In genomic region chr11:83439426-83440060, GRCm38 (mm10) we compare ENCODE assay signal across 9 mouse cellular contexts. TPM values are rescaled to one million over a fixed set of nuclear protein-coding genes. Genes with fewer than 3 reads are reported as not detected.
DNase-seq lines count a peak whose midpoint lies in the region; ATAC-seq and TF ChIP-seq lines count a peak whose summit lies in the region.
"Had no signal": no experiment of that assay in that cellular context is flagged by ENCODE, and none has a peak within 500 bp of the region (broad histone marks: within the 10 kb centered on the region; RNA-seq: fewer than 3 reads in every experiment).

No protein-coding gene starts in this region.

- H3K9ac ChIP-seq in kidney, embryonic 15.5 days: no peak overlapping the region
- H3K9ac ChIP-seq in embryonic facial prominence, embryonic 11.5 days (replicated peaks; ENCODE audit: low read length): no peak overlapping the region
- H3K9ac ChIP-seq in intestine, embryonic 16.5 days (ENCODE audit: low read depth, low read length): peak overlapping the region; percentile 77
- H3K9ac ChIP-seq in midbrain, postnatal 0 days (replicated peaks; ENCODE audit: low read length, poor library complexity, severe bottlenecking): peak overlapping the region; percentile 55; the same call in 1 of the 2 replicates

- no peak for DNase-seq in kidney, adult 9 months
- DNase-seq in embryonic facial prominence, embryonic 11.5 days (ENCODE audit: low spot score): no peak
- DNase-seq in midbrain, postnatal 0 days (ENCODE audit: low spot score): no peak
- no peak for DNase-seq in layer of hippocampus, adult 2 months (ENCODE audit: low spot score in 2 of 2)
- DNase-seq in adrenal gland, adult 8-10 months: no peak
- no peak for DNase-seq in left cerebral cortex, adult 18-20 months (ENCODE audit: low spot score in 2 of 2)

- H3K4me3 ChIP-seq in kidney, embryonic 15.5 days (replicated peaks): peak overlapping the region; percentile 66
- H3K4me3 ChIP-seq in embryonic facial prominence, embryonic 11.5 days (ENCODE audit: low read depth, low read length): peak overlapping the region; percentile 52; the same call in 1 of the 2 replicates
- H3K4me3 ChIP-seq in intestine, embryonic 16.5 days (ENCODE audit: low read length): peak overlapping the region; percentile 69
- peak overlapping the region; percentile 56 for H3K4me3 ChIP-seq in midbrain, postnatal 0 days (ENCODE audit: low read depth, low read length)
- H3K4me3 ChIP-seq in layer of hippocampus, adult 2 months: no peak overlapping the region

- peaks cover 14% of the 10 kb centered on the region for H3K4me1 ChIP-seq in kidney, embryonic 15.5 days
- no peaks in the 10 kb centered on the region for H3K4me1 ChIP-seq in embryonic facial prominence, embryonic 11.5 days (ENCODE audit: control insufficient read depth, insufficient read depth, low read length)
- peaks cover 11% of the 10 kb centered on the region for H3K4me1 ChIP-seq in intestine, embryonic 16.5 days (ENCODE audit: control insufficient read depth, insufficient read depth, low read length)
- H3K4me1 ChIP-seq in midbrain, postnatal 0 days (ENCODE audit: insufficient read depth, low read length): no peaks in the 10 kb centered on the region

- 30% methylated on average over 11 of the region's 11 CpGs for WGBS in kidney, embryonic 15.5 days
- 32% methylated on average over 11 of the region's 11 CpGs for WGBS in embryonic facial prominence, embryonic 11.5 days
- WGBS in intestine, embryonic 16.5 days: 27% methylated on average over 11 of the region's 11 CpGs
- WGBS in midbrain, postnatal 0 days: 36% methylated on average over 11 of the region's 11 CpGs

- no peaks in the 10 kb centered on the region for H3K36me3 ChIP-seq in kidney, embryonic 15.5 days
- H3K36me3 ChIP-seq in embryonic facial prominence, embryonic 11.5 days (replicated peaks; ENCODE audit: control insufficient read depth, insufficient read depth, low read depth, low read length): no peaks in the 10 kb centered on the region
- H3K36me3 ChIP-seq in intestine, embryonic 16.5 days (ENCODE audit: control insufficient read depth, insufficient read depth, low read length): no peaks in the 10 kb centered on the region
- H3K36me3 ChIP-seq in midbrain, postnatal 0 days (ENCODE audit: insufficient read depth, low read length): no peaks in the 10 kb centered on the region

- H3K4me2 ChIP-seq in kidney, embryonic 15.5 days: peak overlapping the region; percentile 98
- H3K4me2 ChIP-seq in embryonic facial prominence, embryonic 11.5 days (ENCODE audit: low read depth, low read length): peak overlapping the region; percentile 90
- peak overlapping the region; percentile 94 for H3K4me2 ChIP-seq in intestine, embryonic 16.5 days (ENCODE audit: low read depth, low read length)
- H3K4me2 ChIP-seq in midbrain, postnatal 0 days (ENCODE audit: low read depth, low read length, poor library complexity, severe bottlenecking): peak overlapping the region; percentile 84

- TF ChIP-seq CTCF in midbrain, postnatal 0 days (IDR thresholded peaks at IDR 0.05): no peak
- no peak for TF ChIP-seq CTCF in layer of hippocampus, adult 2 months (conservative IDR thresholded peaks at IDR 0.05)

- H3K27ac ChIP-seq in kidney, embryonic 15.5 days: no peak overlapping the region
- H3K27ac ChIP-seq in embryonic facial prominence, embryonic 11.5 days (replicated peaks; ENCODE audit: low read depth, low read length): no peak overlapping the region
- H3K27ac ChIP-seq in intestine, embryonic 16.5 days (ENCODE audit: low read length): no peak overlapping the region
- no peak overlapping the region for H3K27ac ChIP-seq in midbrain, postnatal 0 days (ENCODE audit: low read depth, low read length)
- no peak overlapping the region for H3K27ac ChIP-seq in layer of hippocampus, adult 2 months

- no peaks in the 10 kb centered on the region for H3K9me3 ChIP-seq in kidney, embryonic 15.5 days (replicated peaks)
- H3K9me3 ChIP-seq in embryonic facial prominence, embryonic 11.5 days (replicated peaks; ENCODE audit: control insufficient read depth, low read length): no peaks in the 10 kb centered on the region
- H3K9me3 ChIP-seq in intestine, embryonic 16.5 days (ENCODE audit: control insufficient read depth, low read length): no peaks in the 10 kb centered on the region
- H3K9me3 ChIP-seq in midbrain, postnatal 0 days (ENCODE audit: low read length): no peaks in the 10 kb centered on the region

- H3K27me3 ChIP-seq in kidney, embryonic 15.5 days: peaks cover 50% of the 10 kb centered on the region
- peaks cover 32% of the 10 kb centered on the region for H3K27me3 ChIP-seq in embryonic facial prominence, embryonic 11.5 days (ENCODE audit: control insufficient read depth, insufficient read depth, low read length)
- H3K27me3 ChIP-seq in intestine, embryonic 16.5 days (replicated peaks; ENCODE audit: control insufficient read depth, insufficient read depth, low read length): peaks cover 23% of the 10 kb centered on the region
- H3K27me3 ChIP-seq in midbrain, postnatal 0 days (ENCODE audit: insufficient read depth, low read length): peaks cover 22% of the 10 kb centered on the region

- no peak for ATAC-seq in kidney, embryonic 15.5 days (replicated peaks; ENCODE audit: low FRiP score)
- ATAC-seq in embryonic facial prominence, embryonic 11.5 days (replicated peaks; ENCODE audit: insufficient number of reproducible peaks, low FRiP score, low TSS enrichment, low read depth): no peak
- ATAC-seq in intestine, embryonic 16.5 days: no peak
- no peak for ATAC-seq in midbrain, postnatal 0 days (ENCODE audit: low FRiP score)

RNA-seq across cellular contexts. Expression of gene 1700020L24Rik, which starts 2.1 kb away (rescaled TPM):
- polyA plus RNA-seq in kidney, embryonic 15.5 days (2015; fragmentation: Nextera tagmentation; extraction: Ambion mirVana): 0.35 TPM in 1 of 2 replicates, not detected in the other
- 0.38 and 0.54 TPM in 2 replicates for polyA plus RNA-seq in embryonic facial prominence, embryonic 11.5 days (2014; fragmentation: Nextera tagmentation; extraction: Ambion mirVana)
- 0.97 and 1.5 TPM in 2 replicates for polyA plus RNA-seq in intestine, embryonic 16.5 days (2015; fragmentation: Nextera tagmentation; extraction: Ambion mirVana)
- not detected in 2 replicates for total RNA-seq in midbrain, postnatal 0 days (2014; rRNA removed)
- 0.57 and 0.79 TPM in 2 replicates for polyA plus RNA-seq in midbrain, postnatal 0 days (2015; fragmentation: Nextera tagmentation; extraction: Ambion mirVana)
- not detected for total RNA-seq in layer of hippocampus, adult 2 months (2021)
- under 1 TPM in 1 of 4 experiments, not detected in 3; 0.89 TPM for total RNA-seq in adrenal gland, adult 8-10 months (2022)
- under 1 TPM; 0.47 to 0.53 TPM for total RNA-seq in left cerebral cortex, adult 18-20 months (2021)
- total RNA-seq: liver, adult 2 months had no signal
- polyA plus RNA-seq: liver, adult 2 months had no signal

RNA-seq across cellular contexts. Expression of gene Gas2l2, which starts 10.3 kb away (rescaled TPM):
- polyA plus RNA-seq in kidney, embryonic 15.5 days (2015; fragmentation: Nextera tagmentation; extraction: Ambion mirVana): not detected in 2 replicates
- not detected in 2 replicates for polyA plus RNA-seq in embryonic facial prominence, embryonic 11.5 days (2014; fragmentation: Nextera tagmentation; extraction: Ambion mirVana)
- 0.06 and 0.13 TPM in 2 replicates for polyA plus RNA-seq in intestine, embryonic 16.5 days (2015; fragmentation: Nextera tagmentation; extraction: Ambion mirVana)
- 0.44 and 0.85 TPM in 2 replicates for total RNA-seq in midbrain, postnatal 0 days (2014; rRNA removed)
- polyA plus RNA-seq in midbrain, postnatal 0 days (2015; fragmentation: Nextera tagmentation; extraction: Ambion mirVana): 0.52 and 0.67 TPM in 2 replicates
- total RNA-seq in layer of hippocampus, adult 2 months (2021): under 1 TPM in 1 of 2 experiments, not detected in 1; 0.28 TPM
- under 1 TPM in 1 of 4 experiments, not detected in 3; 0.19 TPM for total RNA-seq in adrenal gland, adult 8-10 months (2022)
- total RNA-seq in left cerebral cortex, adult 18-20 months (2021): not detected
- total RNA-seq: liver, adult 2 months had no signal
- polyA plus RNA-seq: liver, adult 2 months had no signal

RNA-seq across cellular contexts. Expression of gene Mmp28, which starts 23.3 kb away (rescaled TPM):
- 1.3 and 1.4 TPM in 2 replicates for polyA plus RNA-seq in kidney, embryonic 15.5 days (2015; fragmentation: Nextera tagmentation; extraction: Ambion mirVana)
- 3.2 and 3.8 TPM in 2 replicates for polyA plus RNA-seq in embryonic facial prominence, embryonic 11.5 days (2014; fragmentation: Nextera tagmentation; extraction: Ambion mirVana)
- 1.3 and 2.0 TPM in 2 replicates for polyA plus RNA-seq in intestine, embryonic 16.5 days (2015; fragmentation: Nextera tagmentation; extraction: Ambion mirVana)
- total RNA-seq in midbrain, postnatal 0 days (2014; rRNA removed): 5.4 and 5.5 TPM in 2 replicates
- 1.2 and 1.4 TPM in 2 replicates for polyA plus RNA-seq in midbrain, postnatal 0 days (2015; fragmentation: Nextera tagmentation; extraction: Ambion mirVana)
- total RNA-seq in layer of hippocampus, adult 2 months (2021): 1 to 10 TPM; 3.0 to 3.3 TPM
- total RNA-seq in adrenal gland, adult 8-10 months (2022): 10 to 100 TPM; 15.5 to 19.1 (median 17.8) TPM
- 1 to 10 TPM; 2.5 to 3.9 TPM for total RNA-seq in left cerebral cortex, adult 18-20 months (2021)

RNA-seq across cellular contexts. Expression of gene Rasl10b, which starts 30.6 kb away (rescaled TPM):
- 1.0 and 1.6 TPM in 2 replicates for polyA plus RNA-seq in kidney, embryonic 15.5 days (2015; fragmentation: Nextera tagmentation; extraction: Ambion mirVana)
- 2.1 and 2.4 TPM in 2 replicates for polyA plus RNA-seq in embryonic facial prominence, embryonic 11.5 days (2014; fragmentation: Nextera tagmentation; extraction: Ambion mirVana)
- 0.39 and 0.50 TPM in 2 replicates for polyA plus RNA-seq in intestine, embryonic 16.5 days (2015; fragmentation: Nextera tagmentation; extraction: Ambion mirVana)
- total RNA-seq in midbrain, postnatal 0 days (2014; rRNA removed): 110 and 126 TPM in 2 replicates
- 43.9 and 44.3 TPM in 2 replicates for polyA plus RNA-seq in midbrain, postnatal 0 days (2015; fragmentation: Nextera tagmentation; extraction: Ambion mirVana)
- 100 to 1,000 TPM; 229 to 234 TPM for total RNA-seq in layer of hippocampus, adult 2 months (2021)
- 10 to 100 TPM; 15.9 to 21.1 (median 17.8) TPM for total RNA-seq in adrenal gland, adult 8-10 months (2022)
- total RNA-seq in left cerebral cortex, adult 18-20 months (2021): 100 to 1,000 TPM; 268 to 269 TPM

RNA-seq across cellular contexts. Expression of gene Taf15, which starts 33.3 kb away (rescaled TPM):
- polyA plus RNA-seq in kidney, embryonic 15.5 days (2015; fragmentation: Nextera tagmentation; extraction: Ambion mirVana): 13.6 and 17.1 TPM in 2 replicates
- polyA plus RNA-seq in embryonic facial prominence, embryonic 11.5 days (2014; fragmentation: Nextera tagmentation; extraction: Ambion mirVana): 7.5 and 8.9 TPM in 2 replicates
- polyA plus RNA-seq in intestine, embryonic 16.5 days (2015; fragmentation: Nextera tagmentation; extraction: Ambion mirVana): 8.3 and 10.0 TPM in 2 replicates
- total RNA-seq in midbrain, postnatal 0 days (2014; rRNA removed): 18.2 and 30.6 TPM in 2 replicates
- 6.5 and 9.6 TPM in 2 replicates for polyA plus RNA-seq in midbrain, postnatal 0 days (2015; fragmentation: Nextera tagmentation; extraction: Ambion mirVana)
- total RNA-seq in layer of hippocampus, adult 2 months (2021): 10 to 100 TPM; 81.2 to 93.6 TPM
- total RNA-seq in adrenal gland, adult 8-10 months (2022): 10 to 100 TPM; 58.3 to 80.5 (median 68.7) TPM
- 10 to 100 TPM; 56.2 to 60.3 TPM for total RNA-seq in left cerebral cortex, adult 18-20 months (2021)

Comparison
In these comparisons a context has a peak if more than half of its experiments do, and no peak if none do; other contexts are left out.
1. H3K9ac ChIP-seq: peak in intestine, embryonic 16.5 days (single experiment) and midbrain, postnatal 0 days (single experiment); none in kidney, embryonic 15.5 days (single experiment) and embryonic facial prominence, embryonic 11.5 days (single experiment).
2. Peak in every context shown above with its lines, with median percentiles within 50 percentile points of each other: H3K4me2 ChIP-seq.